Mouse (Mus musculus) midbrain, embryonic 11.5 days (tissue): ENCODE results near the gene Slc26a8. TPM values are rescaled to one million over a fixed set of nuclear protein-coding genes. Genes with fewer than 3 reads are reported as not detected.

ENCODE experiments used
- ATAC-seq: fragments of 200-750 bp; cut with Nextera tagmentation; 2 replicates; pipeline ENCODE4 v1.8.0; 2017; ENCODE audit warnings: moderate TSS enrichment, moderate library complexity; ENCODE audit not compliant: low FRiP score
- DNase-seq: peaks from one replicate; pipeline ENCODE4 v3.0.0; 2015; ENCODE audit warnings: low spot score; ENCODE audit errors: missing footprints
- H3K27ac ChIP-seq: fragments of 300-500 bp; sonication (generic); 2 replicates; pipeline ENCODE4 v1.5.1; 2014; ENCODE audit warnings: low read depth, low read length
- H3K27me3 ChIP-seq: fragments of 300-500 bp; sonication (generic); 2 replicates; pipeline ENCODE4 v1.6.1; 2014; ENCODE audit warnings: mild to moderate bottlenecking, low read length, moderate library complexity, mixed read lengths; ENCODE audit not compliant: control insufficient read depth, insufficient read depth
- H3K36me3 ChIP-seq: fragments of 300-500 bp; sonication (generic); 2 replicates; pipeline ENCODE4 v1.6.1; 2014; ENCODE audit warnings: mild to moderate bottlenecking, low read length, moderate library complexity, mixed read lengths; ENCODE audit not compliant: control insufficient read depth, insufficient read depth
- H3K4me1 ChIP-seq: fragments of 300-500 bp; sonication (generic); 2 replicates; pipeline ENCODE4 v1.6.1; 2014; ENCODE audit warnings: low read length; ENCODE audit not compliant: control insufficient read depth, insufficient read depth
- H3K4me2 ChIP-seq: fragments of 300-500 bp; sonication (generic); 2 replicates; pipeline ENCODE4 v1.6.1; 2014; ENCODE audit warnings: mild to moderate bottlenecking, moderate library complexity
- H3K4me3 ChIP-seq: fragments of 300-500 bp; sonication (generic); 2 replicates; pipeline ENCODE4 v1.5.1; 2014; ENCODE audit warnings: low read depth, low read length
- H3K9ac ChIP-seq: fragments of 300-500 bp; sonication (generic); 2 replicates; pipeline ENCODE4 v1.6.1; 2014; ENCODE audit warnings: low read length
- H3K9me3 ChIP-seq: fragments of 300-500 bp; sonication (generic); 2 replicates; pipeline ENCODE4 v1.6.1; 2016; ENCODE audit warnings: low read length; ENCODE audit not compliant: control insufficient read depth
- WGBS: fragments of 180-500 bp; shearing (Covaris S2); extraction: QIAGEN DNeasy Blood & Tissue Kit; methylation state at CpG from one replicate; pipeline ENCODE4 v1.1.7; 2014; 5-methylcytosine and 5-hydroxymethylcytosine counted together
- polyA plus RNA-seq: library from polyadenylated mRNA; unstranded; fragments of >200 nt; fragmentation: Nextera tagmentation; extraction: Ambion mirVana; gene quantifications from 2 replicates; pipeline ENCODE4 v1.2.1, GENCODE M21; 2014

Slc26a8 gene
- polyA plus RNA-seq, 1 experiment from 2014 or later = 0.75 TPM

GRCm38 (mm10) chr17:28715832-28716548 lies 26.0 kb upstream of the Slc26a8 start:
- Histone ChIP-seq H3K9ac (no peak overlapping the region), H3K27ac (no peak overlapping the region), H3K4me3 (no peak overlapping the region), H3K4me1 (no peaks in the 10 kb centered on the region), H3K9me3 (no peaks in the 10 kb centered on the region), H3K4me2 (no peak overlapping the region), H3K27me3 (no peaks in the 10 kb centered on the region), H3K36me3 (peaks cover 9% of the 10 kb centered on the region; the same call in 1 of the 2 replicates)
- 85% methylated on average over 7 of the region's 7 CpGs for WGBS
- DNase-seq (no peak), ATAC-seq (no peak)

- WGBS = 94% methylated on average over 3 of the region's 3 CpGs
- ATAC-seq (no peak), DNase-seq (no peak)
- Histone ChIP-seq H3K4me1 (no peaks in the 10 kb centered on the region), H3K9ac (no peak overlapping the region), H3K36me3 (peaks cover 3% of the 10 kb centered on the region; the same call in 1 of the 2 replicates), H3K4me2 (no peak overlapping the region), H3K4me3 (no peak overlapping the region), H3K9me3 (no peaks in the 10 kb centered on the region), H3K27me3 (no peaks in the 10 kb centered on the region), H3K27ac (no peak overlapping the region)
Observed at GRCm38 (mm10) chr17:28714006-28714405, 24.0 kb upstream of the Slc26a8 start.

- WGBS = 96% methylated on average over 6 of the region's 6 CpGs
- no peaks in the 10 kb centered on the region for H3K9me3 ChIP-seq
Observed at GRCm38 (mm10) chr17:28712305-28712704, 22.3 kb upstream of the Slc26a8 start.

GRCm38 (mm10) chr17:28711237-28711636 lies 21.2 kb upstream of the Slc26a8 start:
- no peak overlapping the region for H3K4me2 ChIP-seq
- no peak overlapping the region for H3K9ac ChIP-seq
- WGBS = 94% methylated on average over 6 of the region's 6 CpGs
- H3K27me3 ChIP-seq = no peaks in the 10 kb centered on the region
- no peak overlapping the region for H3K4me3 ChIP-seq
- ATAC-seq (no peak), DNase-seq (no peak)
- H3K4me1 ChIP-seq = no peaks in the 10 kb centered on the region; the same call in 1 of the 2 replicates
- no peak overlapping the region for H3K27ac ChIP-seq
- no peaks in the 10 kb centered on the region for H3K9me3 ChIP-seq
- peaks cover 3% of the 10 kb centered on the region; the same call in 1 of the 2 replicates for H3K36me3 ChIP-seq

More at GRCm38 (mm10) chr17:28712305-28712704, 22.3 kb upstream of the Slc26a8 start:
- Histone ChIP-seq H3K4me2 (no peak overlapping the region), H3K4me3 (no peak overlapping the region), H3K4me1 (no peaks in the 10 kb centered on the region), H3K27me3 (no peaks in the 10 kb centered on the region), H3K9ac (no peak overlapping the region), H3K36me3 (peaks cover 3% of the 10 kb centered on the region; the same call in 1 of the 2 replicates), H3K27ac (no peak overlapping the region)
- ATAC-seq = no peak
- DNase-seq = no peak

- WGBS = 93% methylated on average over 8 of the region's 8 CpGs
- Histone ChIP-seq H3K36me3 (no peaks in the 10 kb centered on the region; the same call in 1 of the 2 replicates), H3K4me2 (no peak overlapping the region), H3K4me3 (no peak overlapping the region), H3K9ac (no peak overlapping the region), H3K9me3 (no peaks in the 10 kb centered on the region), H3K27me3 (no peaks in the 10 kb centered on the region), H3K27ac (no peak overlapping the region), H3K4me1 (no peaks in the 10 kb centered on the region; the same call in 1 of the 2 replicates)
- DNase-seq (no peak), ATAC-seq (no peak)
Observed at GRCm38 (mm10) chr17:28710291-28710688, 20.3 kb upstream of the Slc26a8 start.

- H3K9ac ChIP-seq = no peak overlapping the region
- H3K4me3 ChIP-seq = no peak overlapping the region
- ATAC-seq (no peak), DNase-seq (no peak)
- no peak overlapping the region for H3K4me2 ChIP-seq
- no peaks in the 10 kb centered on the region for H3K36me3 ChIP-seq
- H3K27ac ChIP-seq = no peak overlapping the region
- H3K27me3 ChIP-seq = no peaks in the 10 kb centered on the region
- no peaks in the 10 kb centered on the region for H3K9me3 ChIP-seq
- WGBS = 93% methylated on average over 8 of the region's 8 CpGs
- no peaks in the 10 kb centered on the region; the same call in 1 of the 2 replicates for H3K4me1 ChIP-seq
Observed at GRCm38 (mm10) chr17:28709552-28710290, 19.7 kb upstream of the Slc26a8 start.

- no peaks in the 10 kb centered on the region for H3K9me3 ChIP-seq
- no peak overlapping the region for H3K4me2 ChIP-seq
- DNase-seq (no peak), ATAC-seq (no peak)
- H3K36me3 ChIP-seq = no peaks in the 10 kb centered on the region
- no peak overlapping the region for H3K27ac ChIP-seq
- no peaks in the 10 kb centered on the region for H3K27me3 ChIP-seq
- WGBS = 64% methylated on average over 2 of the region's 2 CpGs
- H3K4me1 ChIP-seq = no peaks in the 10 kb centered on the region; the same call in 1 of the 2 replicates
- no peak overlapping the region for H3K9ac ChIP-seq
- no peak overlapping the region for H3K4me3 ChIP-seq
Observed at GRCm38 (mm10) chr17:28708989-28709388, 19.0 kb upstream of the Slc26a8 start.

GRCm38 (mm10) chr17:28707816-28708215 lies 17.8 kb upstream of the Slc26a8 start:
- H3K27me3 ChIP-seq = no peaks in the 10 kb centered on the region
- no peak overlapping the region for H3K9ac ChIP-seq
- no peak overlapping the region for H3K27ac ChIP-seq
- ATAC-seq = no peak
- H3K9me3 ChIP-seq = no peaks in the 10 kb centered on the region
- DNase-seq = no peak
- H3K36me3 ChIP-seq = no peaks in the 10 kb centered on the region
- H3K4me3 ChIP-seq = no peak overlapping the region
- no peak overlapping the region for H3K4me2 ChIP-seq
- no peaks in the 10 kb centered on the region; the same call in 1 of the 2 replicates for H3K4me1 ChIP-seq
- WGBS = 90% methylated on average over 2 of the region's 2 CpGs

- ATAC-seq = no peak
- H3K36me3 ChIP-seq = no peaks in the 10 kb centered on the region
- H3K9ac ChIP-seq = no peak overlapping the region
- H3K9me3 ChIP-seq = no peaks in the 10 kb centered on the region
- no peaks in the 10 kb centered on the region for H3K27me3 ChIP-seq
- no peak overlapping the region for H3K4me3 ChIP-seq
- no peak overlapping the region for H3K4me2 ChIP-seq
- H3K4me1 ChIP-seq = no peaks in the 10 kb centered on the region; the same call in 1 of the 2 replicates
- no peak overlapping the region for H3K27ac ChIP-seq
- no peak for DNase-seq
- over 99% methylated on average over 3 of the region's 3 CpGs for whole genome bisulfite sequencing
Observed at GRCm38 (mm10) chr17:28707136-28707627, 17.1 kb upstream of the Slc26a8 start.
